Mouse (Mus musculus): ENCODE results near the gene Ubxn4.
"Not testable (repeated sequence)": the region's sequence is repeated elsewhere in the genome, so short reads cannot be mapped to it uniquely, and the experiment has no call there.

Gene Ubxn4

GRCm38 (mm10) chr1:128243627-128243995 lies at the start of gene Ubxn4:
Ubxn4 (plus strand) TSS chr1:128243964.
- in situ Hi-C loops (cut with MboI): no loop called here

DNA sequence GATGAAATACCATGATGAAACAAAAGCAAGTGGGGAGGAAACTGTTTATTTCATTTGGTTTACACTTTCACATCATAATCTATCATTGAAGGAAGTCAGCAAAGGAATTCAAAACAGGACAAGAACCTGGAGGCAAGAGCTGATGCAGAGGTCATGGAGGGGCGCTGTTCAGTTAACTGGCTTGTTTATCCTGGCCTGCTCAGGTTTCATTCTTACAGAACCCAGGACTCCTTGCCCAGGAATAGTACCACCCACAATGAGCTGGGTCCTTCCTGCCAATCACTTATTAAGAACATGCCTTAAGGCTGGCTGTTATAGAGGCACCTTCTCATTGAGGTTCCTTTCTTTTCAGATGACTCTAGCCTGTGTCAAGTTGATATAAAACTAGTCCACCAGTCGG lies 49.8 kb upstream of the Ubxn4 start:
- in situ Hi-C loops (cut with MboI): no loop called here

- in situ Hi-C loops (cut with MboI): no loop called here
Observed at GRCm38 (mm10) chr1:128197353-128197752, 46.4 kb upstream of the Ubxn4 start.

- in situ Hi-C loops (cut with MboI): no loop called here
Observed at GRCm38 (mm10) chr1:128213261-128213660, 30.5 kb upstream of the Ubxn4 start.

DNA sequence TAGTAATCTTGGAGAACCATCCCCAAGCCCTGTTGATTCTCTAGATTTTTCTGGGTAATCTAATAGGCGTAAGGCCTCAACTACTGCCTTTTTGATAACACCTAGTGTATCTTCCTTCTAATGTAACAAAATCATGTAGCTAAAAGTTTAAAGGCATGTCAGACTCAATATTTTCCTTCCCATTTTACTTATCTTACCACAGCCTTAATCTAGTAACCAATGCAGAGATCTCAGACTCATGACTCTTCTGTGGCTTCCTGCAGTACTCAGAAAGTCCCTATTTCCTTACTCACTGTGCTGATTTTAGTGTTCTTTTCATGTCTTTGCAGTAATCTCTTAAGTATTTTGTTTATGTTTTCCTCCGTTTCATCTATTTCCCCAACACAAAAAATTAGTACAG lies 21.9 kb upstream of the Ubxn4 start:
- in situ Hi-C loops (cut with MboI): no loop called here

DNA sequence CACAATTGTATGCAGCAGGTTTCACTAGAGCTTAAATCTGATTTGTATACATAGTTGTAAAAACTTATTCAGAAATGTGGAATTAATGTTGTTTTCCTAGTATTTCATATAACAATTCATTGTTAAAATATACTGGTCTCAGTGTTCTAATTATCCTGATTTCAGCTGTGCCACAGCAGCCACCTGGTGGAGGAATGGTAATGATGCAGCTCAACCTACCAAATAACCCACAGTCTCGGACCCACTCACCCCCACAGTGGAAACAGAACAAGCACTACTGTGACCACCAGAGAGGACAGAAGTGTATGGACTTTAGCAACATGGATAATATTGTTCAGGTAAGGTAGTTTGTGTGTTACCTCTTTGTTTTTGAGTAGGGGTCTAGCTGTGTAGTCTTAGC lies 20.5 kb upstream of the Ubxn4 start:
- in situ Hi-C loops (cut with MboI): no loop called here

DNA sequence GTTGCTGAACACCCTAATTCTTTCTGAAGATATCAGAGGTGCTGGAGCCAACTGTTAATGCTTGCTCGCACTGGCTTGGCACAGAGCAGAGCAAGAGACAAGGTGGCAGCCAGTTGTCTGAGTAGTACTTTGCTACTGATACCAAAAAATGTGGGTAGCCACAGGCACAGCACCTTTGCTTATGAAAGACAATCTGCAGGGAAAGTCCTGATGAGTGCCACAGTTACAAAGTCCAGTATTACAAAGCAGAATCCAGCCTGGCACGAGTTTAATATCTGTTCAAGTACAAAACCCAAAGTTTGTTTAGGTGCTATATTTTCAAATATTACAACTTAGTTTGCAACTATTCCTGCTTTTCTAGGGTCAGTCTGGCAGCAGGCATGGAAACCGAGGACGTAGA lies 8.6 kb upstream of the Ubxn4 start:
- in situ Hi-C loops (cut with MboI): no loop called here

GRCm38 (mm10) chr1:128243996-128244726 lies 397 bp downstream of the Ubxn4 start:
- in situ Hi-C loops (cut with MboI): no loop called here

GRCm38 (mm10) chr1:128244727-128245355 lies 1.1 kb downstream of the Ubxn4 start:
- in situ Hi-C loops (cut with MboI): no loop called here

DNA sequence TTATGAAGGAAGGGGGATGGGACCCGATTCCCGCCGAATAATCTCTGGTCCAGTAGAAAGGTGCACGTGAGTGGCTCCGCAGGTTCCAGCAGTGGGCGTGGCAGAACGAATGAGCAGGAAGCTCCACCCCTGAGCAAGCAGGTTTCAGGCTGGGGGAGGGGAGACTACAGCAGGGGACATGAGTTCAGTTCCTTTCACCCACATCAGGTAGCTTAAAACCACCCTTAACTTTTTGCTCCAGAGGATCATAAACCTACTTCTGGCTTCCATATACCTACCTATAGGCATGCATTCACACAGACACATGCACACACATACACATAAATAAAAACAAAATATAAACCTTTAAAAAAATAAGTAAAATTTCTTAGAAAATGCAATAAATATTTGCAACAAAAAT lies 23.3 kb downstream of the Ubxn4 start:
- in situ Hi-C loops (cut with MboI): not testable (repeated sequence)

DNA sequence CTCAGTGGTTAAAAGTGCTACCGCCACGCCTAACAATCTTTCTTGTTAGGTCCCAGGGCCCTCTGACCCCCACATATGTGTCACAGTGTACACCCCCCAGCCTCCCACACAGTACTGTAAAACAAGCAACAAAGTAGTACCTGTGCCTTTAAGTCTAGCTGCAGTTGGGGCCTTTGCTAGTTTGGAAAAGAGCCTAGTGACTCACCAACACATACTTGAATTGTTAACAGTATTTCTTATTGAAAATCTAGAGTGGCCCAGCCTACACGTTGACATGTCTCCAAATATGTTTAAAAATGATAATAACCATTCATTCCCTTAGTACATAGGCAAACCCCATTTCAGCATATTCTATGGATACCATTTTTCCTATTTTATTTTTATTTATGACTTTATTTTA lies 27.0 kb downstream of the Ubxn4 start:
- in situ Hi-C loops (cut with MboI): no loop called here

DNA sequence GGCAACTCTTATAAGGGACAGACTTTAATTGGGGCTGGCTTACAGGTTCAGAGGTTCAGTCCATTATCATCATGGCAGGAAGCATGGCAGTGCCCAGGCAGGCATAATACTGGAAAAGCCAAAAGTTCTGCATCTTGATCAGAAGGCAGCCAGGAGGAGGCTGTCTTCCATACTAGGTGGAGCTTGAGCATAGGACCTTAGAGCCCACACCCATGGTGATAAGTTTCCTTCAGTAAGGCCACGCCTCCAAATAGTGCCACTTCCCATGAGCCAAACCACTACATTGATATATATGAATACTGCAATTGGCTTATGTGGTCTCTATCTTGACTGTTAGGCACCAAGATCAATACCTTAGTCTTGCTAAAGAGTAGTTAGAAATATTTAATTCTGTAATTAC lies 32.1 kb downstream of the Ubxn4 start:
- in situ Hi-C loops (cut with MboI): no loop called here

DNA sequence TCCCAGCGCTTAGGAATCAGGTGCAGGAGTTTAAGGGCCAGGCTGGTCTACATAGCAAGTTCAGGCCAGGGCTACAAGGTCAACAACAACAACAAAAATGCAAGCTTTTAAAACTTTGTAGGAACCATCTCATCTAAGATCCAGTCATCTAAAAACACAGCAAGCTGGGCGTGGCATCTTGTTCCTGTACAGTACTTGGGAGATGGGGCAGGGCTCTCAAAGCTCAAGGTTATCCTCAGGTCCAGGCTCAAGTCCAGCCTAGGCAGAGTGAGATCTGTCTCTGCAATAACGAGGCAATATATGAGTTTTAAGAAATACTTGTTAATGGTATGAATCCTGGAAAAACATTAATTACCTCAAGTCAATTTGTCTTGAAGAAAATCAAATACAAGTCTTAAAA lies 34.8 kb downstream of the Ubxn4 start:
- in situ Hi-C loops (cut with MboI): no loop called here

DNA sequence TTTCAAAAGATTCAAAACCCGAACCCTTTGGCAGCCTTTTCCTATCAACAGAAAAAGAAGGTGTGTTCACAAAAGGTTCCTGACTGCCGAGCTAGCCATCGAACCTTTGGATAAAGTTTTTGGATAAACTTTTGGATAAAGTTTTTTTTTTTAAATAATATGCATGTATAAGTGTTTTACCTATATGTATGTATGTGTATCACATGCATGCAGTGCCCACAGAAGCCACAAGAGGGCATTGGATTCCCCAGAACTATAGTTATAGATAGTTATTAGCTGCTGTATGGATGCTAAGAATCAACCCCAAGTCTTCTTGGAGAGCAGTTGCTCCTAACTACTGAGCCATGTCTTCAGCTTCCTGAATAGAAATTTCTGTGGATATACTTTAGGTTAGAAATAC lies 38.0 kb downstream of the Ubxn4 start:
- in situ Hi-C loops (cut with MboI): no loop called here

DNA sequence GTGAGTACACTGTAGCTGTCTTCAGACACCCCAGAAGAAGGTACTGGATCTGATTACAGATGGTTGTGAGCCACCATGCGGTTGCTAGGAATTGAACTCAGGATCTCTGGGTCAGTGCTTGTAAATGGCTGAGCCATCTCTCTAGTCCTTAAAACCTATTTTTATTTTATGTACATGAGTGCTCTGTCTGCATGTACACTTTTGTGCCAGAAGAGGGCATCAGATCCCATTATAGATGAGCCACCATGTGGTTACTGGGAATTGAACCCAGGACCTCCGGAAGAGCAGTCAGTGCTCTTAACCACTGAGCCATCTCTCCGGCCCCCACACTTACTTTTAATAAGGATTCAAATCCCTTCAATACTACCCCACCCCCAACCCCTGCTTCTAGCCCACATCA lies 39.2 kb downstream of the Ubxn4 start:
- in situ Hi-C loops (cut with MboI): no loop called here

- in situ Hi-C loops (cut with MboI): no loop called here
Observed at GRCm38 (mm10) chr1:128284157-128284690, 40.5 kb downstream of the Ubxn4 start.

- in situ Hi-C loops (cut with MboI): no loop called here
Observed at GRCm38 (mm10) chr1:128285136-128285535, 41.4 kb downstream of the Ubxn4 start.

- in situ Hi-C loops (cut with MboI): no loop called here
Observed at GRCm38 (mm10) chr1:128290295-128290694, 46.5 kb downstream of the Ubxn4 start.

GRCm38 (mm10) chr1:128293524-128293923 lies 49.8 kb downstream of the Ubxn4 start:
- in situ Hi-C loops (cut with MboI): no loop called here

DNA sequence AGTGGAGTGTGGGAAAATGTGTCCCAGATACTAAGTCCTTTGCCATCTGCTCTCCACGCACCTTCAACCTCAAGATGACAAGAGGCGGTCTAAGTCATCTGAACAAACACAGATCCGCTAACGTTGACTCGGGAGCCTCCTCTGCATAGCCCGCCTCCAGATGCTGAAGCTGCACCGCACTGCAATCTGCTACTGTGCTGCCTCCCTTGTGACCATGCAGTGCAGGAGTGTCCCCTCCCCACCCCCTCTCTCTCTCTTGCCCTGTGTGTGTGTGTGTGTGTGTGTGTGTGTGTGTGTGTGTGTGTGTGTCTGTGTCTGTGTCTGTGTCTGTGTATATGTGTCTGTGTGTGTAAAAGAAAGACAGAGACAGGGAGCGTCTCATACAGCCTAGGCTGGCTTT lies 51.5 kb downstream of the Ubxn4 start:
- in situ Hi-C loops (cut with MboI): no loop called here

DNA sequence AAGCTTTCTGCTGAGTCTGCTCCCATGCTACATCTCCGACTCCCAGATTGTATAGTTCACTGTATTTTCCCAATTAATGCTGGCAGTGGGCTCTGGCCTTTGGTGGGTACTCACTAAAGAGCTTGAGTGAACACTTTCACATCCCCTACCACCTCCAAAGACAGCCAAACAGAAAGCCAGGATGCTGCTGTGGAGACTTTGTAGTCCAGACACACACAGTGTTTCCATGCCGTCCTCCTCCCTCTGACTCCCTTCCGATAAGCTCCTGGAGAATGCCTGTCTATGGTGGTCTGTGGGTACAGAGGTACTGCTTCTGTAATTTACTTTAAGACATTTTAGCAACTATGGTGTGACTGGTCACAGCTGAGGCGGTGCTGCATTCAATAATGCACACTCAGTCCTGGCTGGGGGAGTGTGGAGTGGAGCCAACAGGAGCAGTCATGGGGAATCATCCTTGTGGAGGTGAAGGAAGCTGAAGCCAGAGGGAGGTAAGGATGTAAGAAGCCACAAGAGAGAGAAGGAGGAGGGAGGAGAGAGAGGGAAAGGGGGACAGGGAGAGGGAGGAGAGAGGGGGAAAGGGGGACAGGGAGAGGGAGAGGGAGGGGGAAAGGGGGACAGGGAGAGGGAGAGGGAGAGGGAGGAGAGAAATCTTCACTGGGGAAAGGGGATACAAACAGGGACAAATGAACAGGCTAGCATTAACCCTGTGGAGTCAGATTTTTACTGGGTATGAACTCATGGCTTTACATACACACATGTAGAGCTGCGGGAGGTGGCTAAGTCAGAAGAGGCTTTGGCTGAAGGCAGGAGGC lies 52.2 kb downstream of the Ubxn4 start:
- in situ Hi-C loops (cut with MboI): no loop called here

DNA sequence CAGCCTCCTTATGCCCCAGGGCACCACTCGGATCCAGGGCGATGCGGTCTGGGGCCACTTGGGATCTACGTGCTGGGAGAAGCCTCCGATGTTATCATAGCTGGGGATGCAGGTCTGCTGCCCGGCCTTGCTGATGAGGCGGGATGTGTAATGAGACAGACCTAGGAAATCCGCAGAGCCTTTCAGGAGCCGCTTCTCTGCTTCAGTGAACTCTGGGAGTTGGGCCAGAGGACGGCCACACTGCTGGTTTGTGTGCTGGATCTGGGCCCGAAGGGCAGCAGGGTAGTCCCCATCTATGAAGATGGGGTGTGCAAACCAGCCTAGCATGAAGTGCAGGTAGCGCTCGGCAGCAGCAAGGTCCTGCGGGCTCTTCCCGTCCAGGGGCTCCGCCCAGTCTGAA lies 60.1 kb downstream of the Ubxn4 start:
- in situ Hi-C loops (cut with MboI): no loop called here

GRCm38 (mm10) chr1:128309043-128309442 lies 65.3 kb downstream of the Ubxn4 start:
- in situ Hi-C loops (cut with MboI): no loop called here

Data from mature B cell (primary cell).